Mouse (Mus musculus): ENCODE results near the gene Fbrsl1.

DNA sequence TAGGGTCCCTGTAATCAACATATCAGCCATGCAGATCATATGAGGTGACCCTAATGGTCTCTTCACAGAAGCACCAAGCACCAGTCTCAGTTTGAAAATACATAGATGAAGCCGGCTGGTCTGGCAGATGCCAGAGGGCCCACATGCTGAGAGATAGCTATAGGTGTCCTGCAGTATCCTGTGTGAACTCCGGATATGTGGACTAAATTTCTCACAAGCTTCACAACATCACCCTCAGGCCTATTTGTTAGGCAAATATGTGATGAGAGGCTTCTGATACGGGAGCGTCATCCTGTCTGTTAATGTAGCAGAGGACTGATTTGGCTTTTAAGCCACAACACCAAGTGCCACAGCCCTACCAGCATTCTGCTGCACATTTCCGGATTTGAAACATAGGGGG, 37.9 kb downstream of the Fbrsl1 start:
- TF ChIP-seq CTCF (IDR thresholded peaks at IDR 0.05; ENCODE audit: borderline replicate concordance, insufficient read depth, low read length) (no peak), POLR2A (IDR thresholded peaks at IDR 0.05; ENCODE audit: low read depth, low read length) (no peak)

All from embryonic fibroblast, embryonic 13.5 days (primary cell).